Mouse (Mus musculus): ENCODE data around the gene Qrfp. TPM values are rescaled to one million over a fixed set of nuclear protein-coding genes. Genes with fewer than 3 reads are reported as not detected.

The Qrfp gene
- not detected for polyA plus RNA-seq (2014; fragmentation: Illumina TruSeq; extraction: RNeasy Lipid Tissue Mini Kit (QIAGEN cat#74804); ENCODE audit: low read depth, low replicate concordance)

GRCm38 (mm10) chr2:31810444-31810843 lies at the start of gene Qrfp:
TSS of gene Qrfp (minus strand) at chr2:31810580.

GRCm38 (mm10) chr2:31845896-31846691 lies 35.7 kb upstream of the Qrfp start, which contains the start of gene Fibcd1:
TSS of gene Fibcd1 (minus strand) at chr2:31846005.

Other genes starting within 250 kb of the Qrfp start
- gene Fubp3, start 237.9 kb downstream of the Qrfp start, polyA plus RNA-seq (2014; fragmentation: Illumina TruSeq; extraction: RNeasy Lipid Tissue Mini Kit (QIAGEN cat#74804); ENCODE audit: low read depth, low replicate concordance): 25.4 TPM
- gene Prdm12, start 170.5 kb downstream of the Qrfp start, polyA plus RNA-seq (2014; fragmentation: Illumina TruSeq; extraction: RNeasy Lipid Tissue Mini Kit (QIAGEN cat#74804); ENCODE audit: low read depth, low replicate concordance): not detected
- gene Exosc2, start 139.9 kb downstream of the Qrfp start, polyA plus RNA-seq (2014; fragmentation: Illumina TruSeq; extraction: RNeasy Lipid Tissue Mini Kit (QIAGEN cat#74804); ENCODE audit: low read depth, low replicate concordance): 11.2 TPM
- 24.1 TPM for gene Abl1, start 122.2 kb downstream of the Qrfp start, polyA plus RNA-seq (2014; fragmentation: Illumina TruSeq; extraction: RNeasy Lipid Tissue Mini Kit (QIAGEN cat#74804); ENCODE audit: low read depth, low replicate concordance)
- gene Fibcd1, start 35.4 kb upstream of the Qrfp start, polyA plus RNA-seq (2014; fragmentation: Illumina TruSeq; extraction: RNeasy Lipid Tissue Mini Kit (QIAGEN cat#74804); ENCODE audit: low read depth, low replicate concordance): not detected
- gene Lamc3, start 76.7 kb upstream of the Qrfp start, polyA plus RNA-seq (2014; fragmentation: Illumina TruSeq; extraction: RNeasy Lipid Tissue Mini Kit (QIAGEN cat#74804); ENCODE audit: low read depth, low replicate concordance): 0.89 TPM
- gene Aif1l, start 139.6 kb upstream of the Qrfp start, polyA plus RNA-seq (2014; fragmentation: Illumina TruSeq; extraction: RNeasy Lipid Tissue Mini Kit (QIAGEN cat#74804); ENCODE audit: low read depth, low replicate concordance): 155 TPM
- gene Nup214, start 163.9 kb upstream of the Qrfp start, polyA plus RNA-seq (2014; fragmentation: Illumina TruSeq; extraction: RNeasy Lipid Tissue Mini Kit (QIAGEN cat#74804); ENCODE audit: low read depth, low replicate concordance): 41.7 TPM